In the genomic region with DNA sequence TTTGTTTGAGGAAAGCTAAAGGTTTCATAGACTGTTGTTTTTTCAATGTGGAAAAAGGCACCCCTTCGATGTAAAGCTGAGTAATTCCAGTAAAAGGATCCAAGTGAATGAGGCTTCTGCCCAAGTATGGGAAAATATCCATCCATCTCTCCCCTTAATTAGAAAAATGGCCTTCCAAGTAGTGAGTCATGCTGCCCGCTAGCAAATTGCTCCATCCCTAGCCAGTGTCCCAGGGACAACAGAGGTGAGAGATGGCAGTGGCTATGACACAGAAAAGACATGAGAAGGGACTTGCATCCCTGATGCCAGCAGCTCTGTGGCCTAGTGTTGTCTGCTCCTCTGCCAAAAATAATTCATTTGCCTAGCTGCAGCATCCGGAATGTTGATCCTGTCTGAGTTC, we compare ENCODE assay signal across 21 mouse cellular contexts.
DNase-seq lines count a peak whose midpoint lies in the region; ATAC-seq and TF ChIP-seq lines count a peak whose summit lies in the region.
"Had no signal": no experiment of that assay in that cellular context is flagged by ENCODE, and none has a peak within 500 bp of the region (broad histone marks: within the 10 kb centered on the region; RNA-seq: fewer than 3 reads in every experiment).

No protein-coding gene starts in this region.

- H3K9ac ChIP-seq in forebrain, postnatal 0 days = no peak overlapping the region
- H3K9ac ChIP-seq: embryonic facial prominence, embryonic 15.5 days; hindbrain, embryonic 15.5 days; intestine, embryonic 15.5 days; stomach, embryonic 15.5 days had no signal

- no peak for TF ChIP-seq CTCF in olfactory bulb, adult 2 months (IDR thresholded peaks at IDR 0.05; ENCODE audit: insufficient read depth, low read depth, low read length)
- no peak for TF ChIP-seq CTCF in forebrain, postnatal 0 days (IDR thresholded peaks at IDR 0.05; ENCODE audit: low read depth)

- H3K9me3 ChIP-seq in forebrain, postnatal 0 days (ENCODE audit: low read length) = no peaks in the 10 kb centered on the region
- H3K9me3 ChIP-seq in hindbrain, embryonic 10.5 days = no peaks in the 10 kb centered on the region
- H3K9me3 ChIP-seq: embryonic facial prominence, embryonic 15.5 days; hindbrain, embryonic 15.5 days; intestine, embryonic 15.5 days; limb, embryonic 10.5 days; stomach, embryonic 15.5 days had no signal

- H3K4me1 ChIP-seq in olfactory bulb, adult 2 months (ENCODE audit: control insufficient read depth, insufficient read depth, low read length) = no peaks in the 10 kb centered on the region
- no peaks in the 10 kb centered on the region for H3K4me1 ChIP-seq in forebrain, postnatal 0 days (ENCODE audit: insufficient read depth)
- H3K4me1 ChIP-seq in hindbrain, embryonic 10.5 days (replicated peaks) = no peaks in the 10 kb centered on the region
- H3K4me1 ChIP-seq: embryonic facial prominence, embryonic 15.5 days; hindbrain, embryonic 15.5 days; intestine, embryonic 15.5 days; stomach, embryonic 15.5 days had no signal

- WGBS in olfactory bulb, adult 2 months = 52% methylated on average over 3 of the region's 3 CpGs
- 65% methylated on average over 3 of the region's 3 CpGs for WGBS in forebrain, postnatal 0 days
- WGBS in hindbrain, embryonic 10.5 days = 84% methylated on average over 3 of the region's 3 CpGs

- ATAC-seq in forebrain, postnatal 0 days = no peak
- ATAC-seq: intestine, embryonic 15.5 days had no signal

- no peaks in the 10 kb centered on the region for H3K36me3 ChIP-seq in forebrain, postnatal 0 days (ENCODE audit: insufficient read depth)
- no peaks in the 10 kb centered on the region for H3K36me3 ChIP-seq in hindbrain, embryonic 10.5 days
- H3K36me3 ChIP-seq: embryonic facial prominence, embryonic 15.5 days; hindbrain, embryonic 15.5 days; intestine, embryonic 15.5 days; limb, embryonic 10.5 days; stomach, embryonic 15.5 days had no signal

- no peak for TF ChIP-seq POLR2A in olfactory bulb, adult 2 months (IDR thresholded peaks at IDR 0.05; ENCODE audit: insufficient read depth, low read depth, low read length)

- no peaks in the 10 kb centered on the region for H3K27me3 ChIP-seq in forebrain, postnatal 0 days (ENCODE audit: insufficient read depth, low read length)
- peaks cover 68% of the 10 kb centered on the region for H3K27me3 ChIP-seq in hindbrain, embryonic 10.5 days (ENCODE audit: insufficient read depth, poor library complexity, severe bottlenecking)
- H3K27me3 ChIP-seq: intestine, embryonic 15.5 days had no signal

- no peak overlapping the region for H3K4me3 ChIP-seq in olfactory bulb, adult 2 months (ENCODE audit: insufficient read depth, low read depth, low read length)
- H3K4me3 ChIP-seq in forebrain, postnatal 0 days (ENCODE audit: low read depth, low read length) = no peak overlapping the region
- no peak overlapping the region for H3K4me3 ChIP-seq in hindbrain, embryonic 10.5 days
- H3K4me3 ChIP-seq: embryonic facial prominence, embryonic 15.5 days; hindbrain, embryonic 15.5 days; intestine, embryonic 15.5 days; left cerebral cortex, adult 2 months; limb, embryonic 10.5 days; stomach, embryonic 15.5 days had no signal

- H3K27ac ChIP-seq in olfactory bulb, adult 2 months (ENCODE audit: insufficient read depth, low read depth, low read length) = peak overlapping the region; percentile 21; the same call in 1 of the 2 replicates
- H3K27ac ChIP-seq in forebrain, postnatal 0 days (ENCODE audit: low read depth, low read length) = no peak overlapping the region
- no peak overlapping the region for H3K27ac ChIP-seq in hindbrain, embryonic 10.5 days
- H3K27ac ChIP-seq: embryonic facial prominence, embryonic 15.5 days; hindbrain, embryonic 15.5 days; intestine, embryonic 15.5 days; left cerebral cortex, adult 2 months; limb, embryonic 10.5 days; stomach, embryonic 15.5 days had no signal

- DNase-seq in heart, adult 11 months = peak; percentile 12
- DNase-seq in heart, adult 9 months (ENCODE audit: low spot score in 2 of 2) = no peak
- DNase-seq in MN1 (ENCODE audit: low spot score) = peak; percentile 25
- peak; percentile 44 for DNase-seq in adrenal gland, postnatal 14 days
- DNase-seq in forebrain, postnatal 0 days = no peak
- no peak for DNase-seq in hindbrain, embryonic 10.5 days (ENCODE audit: low spot score)
- DNase-seq: cerebellum, postnatal 14 days; gastrocnemius, postnatal 10 days; heart, adult 18-20 months; heart, postnatal 36 days; kidney, postnatal 36 days; layer of hippocampus, adult 9-11 months; lung, adult 18-20 months; thymus, postnatal 14 days had no signal

- H3K4me2 ChIP-seq in forebrain, postnatal 0 days (ENCODE audit: low read depth) = no peak overlapping the region
- H3K4me2 ChIP-seq: embryonic facial prominence, embryonic 15.5 days; hindbrain, embryonic 15.5 days; intestine, embryonic 15.5 days; stomach, embryonic 15.5 days had no signal

Comparison
In these comparisons a context has a peak if more than half of its experiments do, and no peak if none do; other contexts are left out.
1. DNase-seq: peak in heart, adult 11 months (single experiment), MN1 (single experiment) and adrenal gland, postnatal 14 days (single experiment); none in heart, adult 9 months (0 of 2), forebrain, postnatal 0 days (single experiment) and hindbrain, embryonic 10.5 days (single experiment).